Mouse (Mus musculus) left cerebral cortex, adult 11 months (tissue): Measurements from ENCODE around the gene Fzd9.
"Not testable (repeated sequence)": the region's sequence is repeated elsewhere in the genome, so short reads cannot be mapped to it uniquely, and the experiment has no call there.

Experiments
- DNase-seq: peaks from one replicate; pipeline ENCODE4 v3.0.0; 2022; ENCODE audit warnings: low spot score

Gene Fzd9

DNA sequence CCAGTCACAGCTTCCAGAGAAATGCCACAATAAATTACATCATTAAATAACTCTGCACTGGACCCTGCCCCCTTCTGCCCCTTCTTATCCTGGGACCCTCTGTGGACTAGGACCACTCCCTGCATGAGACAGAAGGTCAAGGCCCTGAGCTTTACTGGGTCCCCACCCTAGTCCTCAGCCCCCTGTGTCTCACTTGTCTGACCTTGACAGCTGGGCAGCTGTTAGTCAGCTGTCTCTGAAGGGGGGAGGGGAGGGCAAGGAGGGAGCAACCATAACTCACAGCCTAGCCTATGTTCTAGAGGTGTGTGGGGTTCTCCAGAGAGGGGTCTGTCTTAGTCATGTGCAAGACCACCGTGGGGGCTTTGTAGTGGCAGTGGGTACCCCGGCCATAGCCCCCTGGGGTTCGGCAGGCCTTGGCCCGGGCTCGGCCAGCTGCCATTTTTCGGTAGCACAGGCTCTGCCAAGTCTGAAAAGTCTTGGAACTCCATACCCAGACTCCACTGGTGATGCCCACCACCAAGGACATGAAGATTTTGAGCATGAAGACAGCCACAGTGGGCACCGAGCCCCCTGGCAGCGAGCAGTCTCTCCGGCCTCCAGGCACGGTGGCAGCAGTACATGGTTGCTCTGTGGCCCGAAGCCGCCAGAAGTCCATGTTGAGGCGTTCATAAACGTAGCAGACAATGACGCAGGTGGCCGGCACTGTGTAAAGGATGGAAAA, 1.9 kb downstream of the Fzd9 start:
- no peak for DNase-seq

DNA sequence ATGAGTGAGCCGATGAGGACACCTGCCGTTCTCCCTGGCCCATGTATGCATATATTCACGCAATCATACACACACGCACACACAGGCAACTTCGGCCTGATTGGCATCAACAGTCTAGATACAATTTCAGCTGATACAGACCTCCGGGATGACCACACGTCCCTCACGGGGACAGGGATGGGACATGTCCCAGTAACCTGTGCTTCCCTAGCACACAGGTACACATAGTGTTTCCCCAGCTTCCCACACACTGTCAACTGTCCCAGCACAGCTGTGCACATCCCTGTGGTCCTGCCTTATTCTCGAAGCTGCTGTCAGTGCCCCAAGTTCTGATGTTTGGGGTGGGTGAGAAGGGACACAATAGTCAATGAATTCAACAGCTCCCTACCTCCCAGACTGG, 3.7 kb downstream of the Fzd9 start:
- no peak for DNase-seq

DNA sequence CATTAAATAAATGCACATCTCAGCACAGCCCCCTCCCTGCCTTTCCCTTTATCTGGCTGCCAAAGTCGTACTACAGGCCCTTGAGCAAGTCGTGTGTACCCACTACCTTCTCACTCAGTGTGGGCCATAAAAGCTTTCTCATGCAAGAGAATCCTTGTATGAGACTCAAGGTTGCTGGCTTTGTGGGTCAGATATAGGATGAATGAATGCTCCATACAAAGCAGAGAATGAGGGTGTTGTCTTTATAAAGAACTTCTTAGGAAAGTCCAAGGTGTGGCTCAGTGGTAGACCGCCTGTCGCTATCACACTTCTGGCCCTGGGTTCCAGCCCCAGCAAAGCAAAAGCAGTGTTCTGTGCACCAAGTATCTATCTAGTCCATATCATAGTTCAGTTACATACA, 4.5 kb downstream of the Fzd9 start:
- DNase-seq = no peak

DNA sequence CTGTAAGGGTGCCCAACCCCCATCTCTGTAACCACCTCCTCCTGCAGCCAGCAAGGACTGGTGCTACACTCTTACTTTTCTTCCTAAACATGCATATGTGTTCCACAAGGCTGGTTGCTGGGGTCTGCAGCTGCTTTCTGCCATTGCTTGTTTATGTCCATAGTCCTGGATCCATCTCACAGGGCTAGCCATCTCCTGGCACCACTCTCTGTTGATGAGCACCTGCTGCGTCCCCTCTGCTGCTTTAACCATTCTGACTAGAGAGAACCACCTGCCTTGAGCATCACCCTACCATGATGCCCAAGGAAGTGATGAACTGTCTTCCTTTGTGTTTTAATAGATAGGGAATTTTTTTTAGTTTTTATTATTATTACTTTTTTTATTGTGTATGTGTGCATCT, 7.9 kb downstream of the Fzd9 start:
- DNase-seq = no peak

DNA sequence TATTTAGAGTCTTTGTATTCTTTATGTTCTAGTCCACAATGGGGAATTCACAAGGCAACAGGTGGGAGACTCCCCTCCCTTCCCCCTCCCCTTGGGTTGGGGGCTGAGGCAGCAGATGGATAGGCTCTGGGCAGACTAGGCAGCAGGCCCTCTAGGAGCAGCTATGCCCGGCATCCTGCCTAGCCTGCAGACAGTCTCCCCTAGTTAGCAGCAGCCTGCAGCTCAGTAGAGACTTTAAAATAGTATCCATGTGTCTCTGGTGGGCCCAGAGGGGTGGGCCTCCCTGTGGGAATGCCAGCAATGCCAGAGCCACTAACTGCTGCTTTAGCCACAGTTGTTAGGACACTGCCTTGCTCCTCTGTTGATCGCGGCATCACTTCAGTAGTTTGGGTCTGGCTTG, 8.4 kb downstream of the Fzd9 start:
- DNase-seq = no peak

DNA sequence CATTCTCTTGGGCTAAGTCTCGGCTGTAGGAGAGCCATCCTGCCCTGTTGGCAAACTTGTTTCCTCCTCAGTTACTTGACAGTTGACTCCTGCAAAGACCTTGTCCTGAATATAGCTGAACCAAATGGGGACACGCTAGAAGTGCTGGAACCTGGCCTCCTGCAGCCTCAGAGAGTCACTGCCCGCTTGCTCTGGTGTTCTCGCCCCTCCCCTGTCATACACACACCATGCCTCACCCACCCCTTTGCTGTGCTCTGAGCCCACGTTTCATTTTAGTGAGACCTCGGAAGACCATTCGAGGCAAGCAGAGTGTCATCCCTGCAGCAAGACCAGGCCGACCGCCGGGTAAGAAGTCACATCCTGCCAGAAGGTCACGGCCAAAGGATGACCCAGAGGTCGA, 8.9 kb downstream of the Fzd9 start:
- no peak for DNase-seq

DNA sequence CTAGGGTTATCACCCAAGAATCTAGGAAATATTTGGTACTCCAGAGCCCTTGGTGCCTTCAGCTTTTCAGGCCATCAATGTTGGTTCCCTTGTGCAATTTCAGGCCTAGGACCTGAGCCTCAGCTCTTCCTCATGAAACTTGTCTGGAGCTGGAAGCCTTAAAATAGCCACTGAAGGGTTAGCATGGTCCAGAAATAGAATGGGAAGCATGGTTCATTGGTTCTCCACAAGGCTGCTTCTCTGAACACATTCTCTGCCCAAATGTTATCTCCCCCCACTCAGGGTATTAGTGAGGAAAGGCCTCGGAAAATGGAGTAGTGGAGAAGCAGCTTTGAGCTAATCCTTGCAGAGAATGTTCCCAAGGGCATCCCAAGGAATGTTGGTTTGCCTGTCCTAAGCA, 9.6 kb downstream of the Fzd9 start:
- DNase-seq = no peak

DNA sequence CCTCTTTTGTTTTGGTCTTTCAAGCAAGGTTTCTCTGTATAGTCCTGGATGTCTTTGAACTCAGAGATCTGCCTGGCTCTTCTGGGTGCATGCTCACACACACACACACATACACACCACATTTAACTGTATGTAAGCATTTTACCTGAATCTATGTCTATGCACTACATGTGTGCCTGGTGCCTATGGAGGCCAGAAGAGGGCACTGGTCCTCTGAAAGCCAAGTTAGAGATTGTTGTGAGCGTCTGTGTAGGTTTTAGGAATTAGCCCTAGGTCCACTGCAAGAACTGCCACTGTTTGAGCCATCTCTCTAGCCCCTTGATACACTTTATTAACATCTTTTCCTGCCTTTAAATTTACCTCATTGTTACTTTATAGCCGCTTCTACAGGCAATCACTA, 12.2 kb downstream of the Fzd9 start:
- DNase-seq = no peak

DNA sequence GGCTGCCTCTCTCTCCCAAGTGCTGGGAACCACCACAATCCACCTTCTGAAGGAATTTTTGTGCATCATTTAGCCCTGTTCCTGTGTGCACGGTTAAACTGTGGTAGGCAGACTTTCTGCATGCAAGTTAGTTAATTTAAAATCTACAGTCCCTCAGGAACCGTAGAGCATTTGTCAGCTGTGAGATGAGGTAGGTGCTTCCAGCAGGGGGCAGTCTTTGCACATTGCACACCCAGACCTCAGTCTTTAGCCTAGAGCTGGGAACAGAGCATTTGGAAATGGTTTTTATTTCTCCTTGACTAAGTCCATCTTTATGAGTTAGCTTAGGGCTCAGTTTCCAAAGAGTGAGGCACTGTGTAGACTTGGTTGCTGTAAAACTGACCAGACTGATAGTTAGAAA, 14.5 kb downstream of the Fzd9 start:
- no peak for DNase-seq

DNA sequence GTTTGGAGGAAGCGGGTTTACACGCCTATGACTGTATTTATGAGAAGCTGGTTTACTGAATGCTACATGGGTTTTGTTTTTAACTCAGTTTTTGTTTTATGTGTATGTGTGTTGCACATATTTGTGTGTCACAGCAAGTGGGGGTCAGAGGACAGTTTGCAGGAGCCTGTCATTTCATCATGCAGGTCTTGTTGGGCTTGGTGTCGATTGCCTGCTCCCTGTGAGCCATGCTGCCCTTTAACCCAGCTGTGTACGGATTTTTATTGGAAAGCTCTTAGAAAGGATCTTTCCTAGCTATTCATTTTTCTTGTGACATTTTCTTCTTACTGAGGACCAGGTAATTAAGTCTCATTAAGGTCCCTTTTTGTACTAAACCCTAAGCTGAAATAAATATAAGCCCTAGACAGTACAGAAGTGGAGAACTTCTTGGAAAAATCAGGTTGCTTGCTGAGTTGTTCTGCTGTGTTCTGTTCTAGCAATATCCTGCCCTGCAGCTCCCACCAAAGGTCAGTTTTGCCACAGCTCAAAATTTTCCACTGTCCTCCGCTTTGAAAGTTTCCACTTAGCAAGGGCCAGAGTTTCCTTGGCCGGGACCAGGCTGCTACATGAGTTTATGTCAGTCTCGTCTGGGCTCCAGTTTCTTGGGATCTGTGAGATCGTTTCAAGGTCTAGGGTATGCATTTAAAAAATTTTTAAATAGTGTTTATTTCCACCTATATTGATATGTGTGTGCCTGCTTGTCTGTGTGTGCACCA, 17.7 kb downstream of the Fzd9 start:
- DNase-seq = no peak

DNA sequence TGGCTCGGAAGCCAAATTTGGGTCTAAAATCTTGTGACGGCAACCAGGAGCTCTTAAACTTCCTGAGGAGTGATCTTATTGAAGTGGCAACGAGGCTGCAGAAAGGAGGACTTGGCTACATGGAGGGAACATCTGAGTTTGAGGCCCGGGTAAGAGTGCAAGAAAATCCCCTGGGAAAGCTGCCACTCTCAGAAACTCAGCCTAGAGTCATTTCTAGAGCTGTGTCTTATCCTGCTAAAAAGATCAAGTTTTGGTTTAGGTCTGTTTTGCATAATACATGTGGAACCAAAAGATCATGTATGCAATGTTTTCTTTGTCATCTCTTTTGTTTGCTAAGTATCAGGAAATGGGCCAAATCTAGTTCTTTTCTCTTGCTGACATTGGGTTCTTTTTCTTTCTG, 20.8 kb downstream of the Fzd9 start:
- no peak for DNase-seq

DNA sequence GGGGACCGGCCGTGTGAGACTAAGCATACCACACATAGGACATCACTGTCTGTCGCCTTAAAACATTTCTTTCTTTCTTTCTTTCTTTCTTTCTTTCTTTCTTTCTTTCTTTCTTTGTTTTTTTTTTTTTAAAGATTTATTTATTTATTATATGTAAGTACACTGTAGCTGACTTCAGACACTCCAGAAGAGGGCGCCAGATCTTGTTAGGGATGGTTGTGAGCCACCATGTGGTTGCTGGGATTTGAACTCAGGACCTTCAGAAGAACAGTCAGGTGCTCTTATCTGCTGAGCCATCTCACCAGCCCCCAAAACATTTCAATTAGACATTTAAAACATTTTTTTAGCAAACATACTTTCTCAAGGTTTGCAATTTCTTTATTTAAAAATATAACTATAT, 25.2 kb downstream of the Fzd9 start:
- not testable (repeated sequence) for DNase-seq

DNA sequence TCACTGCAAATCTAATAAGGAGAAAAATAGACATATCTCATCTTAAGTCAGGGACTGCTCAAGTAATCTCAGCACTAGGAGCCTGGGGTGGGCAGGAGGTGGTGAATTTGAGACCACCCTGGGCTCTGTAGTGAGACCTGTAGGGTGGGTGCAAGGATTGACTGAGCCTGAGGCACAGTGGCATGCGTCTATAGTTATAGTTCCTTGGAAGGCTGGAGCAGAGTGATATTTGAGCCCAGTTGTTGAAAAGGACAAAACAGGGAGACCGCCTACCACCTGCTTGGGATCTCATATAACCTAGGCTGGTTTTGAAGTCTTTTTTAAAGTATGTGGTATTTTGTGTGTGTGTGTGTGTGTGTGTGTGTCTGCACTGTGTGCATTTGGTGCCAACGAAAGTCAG, 26.9 kb downstream of the Fzd9 start:
- DNase-seq = no peak

DNA sequence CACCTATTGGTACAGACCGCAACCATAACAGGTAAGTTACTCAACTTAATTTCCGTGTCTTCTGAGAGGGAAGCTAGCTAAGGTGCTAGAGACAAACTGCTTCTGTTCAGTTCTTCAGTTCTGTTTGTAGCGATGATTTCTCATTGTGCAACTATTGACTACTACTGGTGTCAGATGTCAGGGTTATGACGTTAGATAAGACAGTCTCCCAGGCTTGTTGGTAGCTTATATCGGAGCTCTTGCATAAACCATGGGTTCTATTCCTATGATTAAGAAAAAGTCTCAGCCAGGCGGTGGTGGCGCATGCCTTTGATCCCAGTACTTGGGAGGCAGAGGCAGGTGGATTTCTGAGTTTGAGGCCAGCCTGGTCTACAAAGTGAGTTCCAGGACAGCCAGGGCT, 29.0 kb downstream of the Fzd9 start:
- DNase-seq = no peak

DNA sequence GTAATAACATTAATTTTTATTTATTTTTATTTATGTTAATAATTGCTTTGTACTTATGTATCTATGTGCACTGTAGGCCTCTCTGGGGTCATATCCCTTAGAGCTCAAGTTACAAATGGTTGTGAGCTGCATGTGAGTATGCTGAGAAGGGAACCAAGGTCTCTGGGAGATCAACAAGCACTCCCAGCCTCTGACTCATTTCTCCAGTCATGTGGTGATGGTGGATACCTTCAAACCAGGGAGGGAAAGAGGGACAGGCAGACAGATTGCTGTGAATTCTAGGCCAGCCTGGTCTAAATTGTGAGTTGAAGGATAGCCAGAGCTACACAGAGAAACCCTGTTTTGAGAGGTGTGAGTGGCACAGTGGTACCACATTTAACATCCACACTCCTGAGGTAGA, 30.1 kb downstream of the Fzd9 start:
- no peak for DNase-seq

DNA sequence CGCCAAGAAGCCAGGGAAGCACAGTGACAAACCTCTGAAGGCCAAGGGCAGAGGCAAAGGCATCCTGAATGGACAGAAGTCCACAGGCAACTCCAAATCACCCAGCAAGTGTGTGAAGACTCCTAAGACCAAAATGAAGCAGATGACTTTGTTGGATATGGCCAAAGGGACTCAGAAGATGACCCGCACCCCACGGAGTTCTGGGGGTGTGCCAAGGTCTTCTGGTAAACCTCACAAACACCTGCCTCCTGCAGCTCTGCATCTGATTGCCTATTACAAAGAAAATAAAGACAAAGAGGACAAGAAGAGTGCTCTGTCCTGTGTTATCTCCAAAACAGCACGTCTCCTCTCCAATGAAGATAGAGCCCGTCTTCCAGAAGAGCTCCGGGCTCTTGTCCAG, 34.2 kb downstream of the Fzd9 start:
- no peak for DNase-seq

DNA sequence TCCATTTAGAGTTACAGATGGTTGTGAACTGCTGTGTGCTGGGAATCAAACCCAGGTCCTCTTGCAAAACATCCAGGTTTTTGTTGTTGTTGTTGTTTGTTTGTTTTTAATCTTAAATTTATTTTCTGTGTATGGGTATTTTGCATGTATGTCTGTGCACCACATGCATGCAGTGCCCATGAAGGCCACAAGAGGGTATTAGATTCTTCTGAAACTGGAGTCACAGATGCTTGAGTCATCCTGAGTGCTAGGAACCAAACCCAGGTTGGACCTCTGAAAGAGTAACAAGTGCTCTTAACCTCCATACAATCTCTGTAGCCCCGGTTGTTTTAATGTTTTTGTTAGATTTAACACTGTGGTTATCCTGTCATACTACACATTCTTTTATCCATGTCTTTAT, 42.8 kb downstream of the Fzd9 start:
- no peak for DNase-seq

DNA sequence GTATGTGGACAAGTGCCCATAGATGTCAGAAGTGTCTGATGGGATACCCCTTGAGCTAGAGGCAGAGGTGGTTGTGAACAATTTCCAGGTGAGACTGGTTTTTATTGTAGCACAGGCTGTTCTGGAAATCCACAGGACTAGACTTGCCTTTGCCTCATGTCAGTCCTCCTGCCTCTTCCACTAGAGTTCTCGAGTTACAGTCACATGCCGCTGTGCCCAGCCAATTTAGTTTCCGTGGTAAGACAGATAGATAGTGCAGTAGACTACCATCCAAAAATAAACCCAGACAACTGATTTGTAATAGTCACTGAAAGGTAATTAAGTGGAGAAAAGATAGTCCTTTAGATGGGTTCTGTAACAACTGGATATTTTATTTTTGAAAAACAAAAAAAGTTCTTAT, 48.3 kb downstream of the Fzd9 start:
- DNase-seq = no peak
